Mouse (Mus musculus) small intestine, adult 2 months (tissue): ENCODE data around the gene Lin52.

Experiments used
- CTCF ChIP-seq: fragments of 200-500 bp; IDR thresholded peaks from 2 replicates; pipeline ENCODE4 v1.5.1; 2012; ENCODE audit warnings: low read depth, mild to moderate bottlenecking, control low read depth, inconsistent platforms, low read length, moderate library complexity, mixed read lengths; ENCODE audit not compliant: insufficient replicate concordance, insufficient read length; ENCODE audit errors: extremely low read depth
- POLR2A ChIP-seq: fragments of 200-500 bp; IDR thresholded peaks from 2 replicates; pipeline ENCODE4 v1.6.1; 2012; ENCODE audit warnings: low read depth, mild to moderate bottlenecking, control low read depth, inconsistent platforms, low read length, moderate library complexity

- no peak for TF ChIP-seq CTCF
- TF ChIP-seq POLR2A: no peak
Measured at GRCm38 (mm10) chr12:84577768-84578439, 126.7 kb downstream of the Lin52 start.
